Mouse (Mus musculus) midbrain, postnatal 0 days (tissue): Measurements from ENCODE around the gene Zfp661. TPM values are rescaled to one million over a fixed set of nuclear protein-coding genes. Genes with fewer than 3 reads are reported as not detected.
A peak's percentile ranks its signal among the peaks of the same experiment; 100 is the strongest.

ENCODE experiments used
- ATAC-seq: fragments of 200-750 bp; cut with Nextera tagmentation; 2 replicates; pipeline ENCODE4 v1.8.0; 2017; ENCODE audit warnings: moderate number of reproducible peaks, mild to moderate bottlenecking, moderate TSS enrichment, moderate library complexity; ENCODE audit not compliant: low FRiP score
- DNase-seq: peaks from one replicate; pipeline ENCODE4 v3.0.0-alpha.2; 2015; ENCODE audit warnings: low spot score
- H3K27ac ChIP-seq: fragments of 300-500 bp; sonication (generic); 2 replicates; pipeline ENCODE4 v1.5.1; 2014; ENCODE audit warnings: low read depth, mild to moderate bottlenecking, low read length, mixed read lengths
- H3K27me3 ChIP-seq: fragments of 300-500 bp; sonication (generic); 2 replicates; pipeline ENCODE4 v1.6.1; 2014; ENCODE audit warnings: low read length, control low read depth, mixed read lengths; ENCODE audit not compliant: insufficient read depth
- H3K36me3 ChIP-seq: fragments of 300-500 bp; sonication (generic); 2 replicates; pipeline ENCODE4 v1.6.1; 2014; ENCODE audit warnings: low read length, control low read depth, mixed read lengths; ENCODE audit not compliant: insufficient read depth
- H3K4me1 ChIP-seq: fragments of 300-500 bp; sonication (generic); 2 replicates; pipeline ENCODE4 v1.6.1; 2014; ENCODE audit warnings: mild to moderate bottlenecking, control low read depth, antibody characterized with exemption, low read length, mixed read lengths; ENCODE audit not compliant: insufficient read depth
- H3K4me2 ChIP-seq: fragments of 300-500 bp; sonication (generic); 2 replicates; pipeline ENCODE4 v1.6.1; 2014; ENCODE audit warnings: low read depth, mild to moderate bottlenecking, low read length, mixed read lengths; ENCODE audit not compliant: poor library complexity, severe bottlenecking
- H3K4me3 ChIP-seq: fragments of 300-500 bp; sonication (generic); 2 replicates; pipeline ENCODE4 v1.5.1; 2014; ENCODE audit warnings: low read depth, mild to moderate bottlenecking, low read length, moderate library complexity
- H3K9ac ChIP-seq: fragments of 300-500 bp; sonication (generic); replicated peaks from 2 replicates; pipeline ENCODE4 v1.6.1; 2014; ENCODE audit warnings: mild to moderate bottlenecking, low read length, moderate library complexity, mixed read lengths; ENCODE audit not compliant: poor library complexity, severe bottlenecking
- H3K9me3 ChIP-seq: fragments of 300-500 bp; sonication (generic); 2 replicates; pipeline ENCODE4 v1.6.1; 2016; ENCODE audit warnings: low read length, control low read depth
- CTCF ChIP-seq: IDR thresholded peaks from 2 replicates; pipeline ENCODE4 v1.5.1; 2016; ENCODE audit warnings: antibody characterized with exemption, mild to moderate bottlenecking
- WGBS: fragments of 180-500 bp; shearing (Covaris S2); extraction: QIAGEN DNeasy Blood & Tissue Kit; methylation state at CpG from one replicate; pipeline ENCODE4 v1.1.7; 2014; 5-methylcytosine and 5-hydroxymethylcytosine counted together
- polyA plus RNA-seq: library from polyadenylated mRNA; unstranded; fragments of >200 nt; fragmentation: Nextera tagmentation; extraction: Ambion mirVana; gene quantifications from 2 replicates; pipeline ENCODE4 v1.2.1, GENCODE M21; 2015
- total RNA-seq: library from RNA; depleted of rRNA; stranded (reverse); fragments of >200 nt; gene quantifications from 2 replicates; pipeline ENCODE4 v1.2.3, GENCODE M21; 2014; rRNA removed

The Zfp661 gene
- total and polyA plus RNA-seq, 2 experiments from 2014 or later: 3.7 to 7.0 TPM

DNA sequence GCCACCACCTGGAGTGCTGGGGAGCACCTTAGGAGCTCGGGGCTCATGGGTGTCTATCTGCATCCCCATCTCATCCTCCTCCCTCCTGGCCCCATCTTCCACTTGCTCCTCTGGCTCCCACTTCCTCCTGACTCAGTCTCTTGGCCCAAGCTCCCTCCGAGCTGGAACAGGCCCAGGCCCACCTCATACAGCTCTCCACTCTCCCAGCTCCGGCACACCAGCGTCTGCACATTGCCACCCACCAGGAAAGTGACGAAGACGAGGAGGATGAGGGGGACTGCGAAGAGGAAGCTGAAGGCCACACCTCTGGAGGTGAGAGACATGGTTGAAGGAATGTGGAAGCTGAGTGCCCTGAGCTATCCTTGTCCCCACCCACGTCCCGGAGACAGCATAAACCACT, 51.5 kb downstream of the Zfp661 start:
- H3K4me1 ChIP-seq: no peaks in the 10 kb centered on the region
- no peak for TF ChIP-seq CTCF
- H3K9ac ChIP-seq: no peak overlapping the region
- no peak overlapping the region for H3K4me3 ChIP-seq
- DNase-seq: no peak
- no peak for ATAC-seq
- no peaks in the 10 kb centered on the region for H3K36me3 ChIP-seq
- H3K27me3 ChIP-seq: peaks cover 7% of the 10 kb centered on the region
- no peak overlapping the region for H3K4me2 ChIP-seq
- H3K9me3 ChIP-seq: no peaks in the 10 kb centered on the region
- H3K27ac ChIP-seq: no peak overlapping the region
- WGBS: 83% methylated on average over 9 of the region's 9 CpGs

- 12% methylated on average over 9 of the region's 9 CpGs for WGBS
- TF ChIP-seq CTCF: no peak
Observed at GRCm38 (mm10) chr2:127532379-127532778, 54.5 kb downstream of the Zfp661 start.

GRCm38 (mm10) chr2:127531592-127531991, 55.3 kb downstream of the Zfp661 start:
- Histone ChIP-seq H3K27ac (no peak overlapping the region), H3K4me1 (no peaks in the 10 kb centered on the region), H3K4me2 (no peak overlapping the region), H3K4me3 (no peak overlapping the region), H3K27me3 (no peaks in the 10 kb centered on the region), H3K36me3 (no peaks in the 10 kb centered on the region), H3K9me3 (no peaks in the 10 kb centered on the region), H3K9ac (no peak overlapping the region)
- no peak for TF ChIP-seq CTCF
- DNase-seq: peak; percentile 41
- 85% methylated on average over 2 of the region's 2 CpGs for WGBS
- ATAC-seq: no peak

More at GRCm38 (mm10) chr2:127532379-127532778, 54.5 kb downstream of the Zfp661 start:
- Histone ChIP-seq H3K4me2 (no peak overlapping the region), H3K9ac (no peak overlapping the region), H3K9me3 (no peaks in the 10 kb centered on the region), H3K4me3 (no peak overlapping the region), H3K27me3 (no peaks in the 10 kb centered on the region), H3K27ac (no peak overlapping the region), H3K4me1 (no peaks in the 10 kb centered on the region), H3K36me3 (no peaks in the 10 kb centered on the region)
- DNase-seq (no peak), ATAC-seq (no peak)

DNA sequence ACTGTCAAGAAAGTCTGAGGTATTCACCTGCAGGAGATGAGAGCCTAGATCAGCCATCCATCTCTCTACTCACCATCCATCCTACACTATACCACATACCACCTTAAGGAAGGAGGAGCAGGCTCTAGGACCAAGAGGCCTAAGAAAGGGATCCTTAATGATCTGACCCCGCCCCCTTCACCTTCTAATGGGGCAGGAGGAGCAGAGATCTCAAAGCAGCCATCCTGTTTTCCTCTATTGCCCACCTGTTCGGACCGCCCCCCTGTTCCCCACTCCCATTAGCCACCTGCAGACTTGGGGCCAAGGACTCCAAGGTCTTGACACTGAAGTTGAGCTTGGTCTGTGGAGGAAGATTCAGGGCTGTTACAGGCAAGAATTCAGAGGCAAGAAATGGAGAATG, 56.5 kb downstream of the Zfp661 start:
- Histone ChIP-seq H3K4me1 (no peaks in the 10 kb centered on the region), H3K4me3 (no peak overlapping the region), H3K27ac (no peak overlapping the region), H3K4me2 (no peak overlapping the region), H3K9me3 (no peaks in the 10 kb centered on the region), H3K36me3 (no peaks in the 10 kb centered on the region), H3K9ac (no peak overlapping the region), H3K27me3 (no peaks in the 10 kb centered on the region)
- DNase-seq: no peak
- no peak for ATAC-seq
- no peak for TF ChIP-seq CTCF
- 81% methylated on average over 3 of the region's 3 CpGs for WGBS

- no peak for ATAC-seq
- Histone ChIP-seq H3K27me3 (no peaks in the 10 kb centered on the region), H3K4me3 (no peak overlapping the region), H3K27ac (no peak overlapping the region), H3K9me3 (no peaks in the 10 kb centered on the region), H3K4me2 (no peak overlapping the region), H3K4me1 (peaks cover 14% of the 10 kb centered on the region), H3K9ac (no peak overlapping the region), H3K36me3 (no peaks in the 10 kb centered on the region)
- 84% methylated on average over 3 of the region's 3 CpGs for WGBS
- no peak for DNase-seq
- no peak for TF ChIP-seq CTCF
Observed at GRCm38 (mm10) chr2:127525004-127525775, 61.7 kb downstream of the Zfp661 start.

Other genes with a start within 250 kb of the Zfp661 start
- gene Astl, start 248.5 kb downstream of the Zfp661 start, total RNA-seq: not detected in 2 replicates
- gene Astl, start 248.5 kb downstream of the Zfp661 start, polyA plus RNA-seq: not detected in 2 replicates
- gene Adra2b, start 223.9 kb downstream of the Zfp661 start, total RNA-seq: 0.66 and 0.71 TPM in 2 replicates
- gene Adra2b, start 223.9 kb downstream of the Zfp661 start, polyA plus RNA-seq: 0.54 and 0.68 TPM in 2 replicates
- 0.09 and 0.55 TPM in 2 replicates for gene Gpat2, start 161.9 kb downstream of the Zfp661 start, total RNA-seq
- gene Gpat2, start 161.9 kb downstream of the Zfp661 start, polyA plus RNA-seq: 0.16 and 0.23 TPM in 2 replicates
- gene Fahd2a, start 142.5 kb downstream of the Zfp661 start, total RNA-seq: 25.1 and 32.4 TPM in 2 replicates
- gene Fahd2a, start 142.5 kb downstream of the Zfp661 start, polyA plus RNA-seq: 27.3 and 29.2 TPM in 2 replicates
- gene Kcnip3, start 65.0 kb downstream of the Zfp661 start, total RNA-seq: 24.6 and 33.2 TPM in 2 replicates
- 14.2 and 17.1 TPM in 2 replicates for gene Kcnip3, start 65.0 kb downstream of the Zfp661 start, polyA plus RNA-seq
- gene Prom2, start 45.6 kb downstream of the Zfp661 start, total RNA-seq: 0.44 TPM in 1 of 2 replicates, not detected in the other
- 0.06 and 0.09 TPM in 2 replicates for gene Prom2, start 45.6 kb downstream of the Zfp661 start, polyA plus RNA-seq
- 69.4 and 87.5 TPM in 2 replicates for gene Mrps5, start 128 bp upstream of the Zfp661 start, total RNA-seq
- gene Mrps5, start 128 bp upstream of the Zfp661 start, polyA plus RNA-seq: 134 and 140 TPM in 2 replicates
- gene Mal, start 69.6 kb upstream of the Zfp661 start, total RNA-seq: 2.6 and 4.3 TPM in 2 replicates
- gene Mal, start 69.6 kb upstream of the Zfp661 start, polyA plus RNA-seq: 2.1 and 3.3 TPM in 2 replicates
- gene Mall, start 142.8 kb upstream of the Zfp661 start, total RNA-seq: 0.93 and 1.7 TPM in 2 replicates
- gene Mall, start 142.8 kb upstream of the Zfp661 start, polyA plus RNA-seq: 0.39 and 0.53 TPM in 2 replicates
- 10.4 and 11.3 TPM in 2 replicates for gene Nphp1, start 201.8 kb upstream of the Zfp661 start, total RNA-seq
- 17.1 and 18.6 TPM in 2 replicates for gene Nphp1, start 201.8 kb upstream of the Zfp661 start, polyA plus RNA-seq
- 10.9 and 24.4 TPM in 2 replicates for gene Mtln, start 205.4 kb upstream of the Zfp661 start, total RNA-seq
- gene Mtln, start 205.4 kb upstream of the Zfp661 start, polyA plus RNA-seq: 56.6 and 63.0 TPM in 2 replicates
- gene Bub1, start 244.8 kb upstream of the Zfp661 start, total RNA-seq: 3.7 and 8.8 TPM in 2 replicates
- gene Bub1, start 244.8 kb upstream of the Zfp661 start, polyA plus RNA-seq: 1.9 and 2.2 TPM in 2 replicates